Mouse (Mus musculus) T-cell, adult 2 months (primary cell): ENCODE measurements around the gene Cela3b.
"Not testable (repeated sequence)": the region's sequence is repeated elsewhere in the genome, so short reads cannot be mapped to it uniquely, and the experiment has no call there.

ENCODE experiments used
- DNase-seq: peaks from one replicate; pipeline ENCODE4 v3.0.0; 2022; ENCODE audit warnings: low spot score

Gene Cela3b

GRCm38 (mm10) chr4:137461981-137462690 is 31.8 kb upstream of the Cela3b start:
- no peak for DNase-seq

DNA sequence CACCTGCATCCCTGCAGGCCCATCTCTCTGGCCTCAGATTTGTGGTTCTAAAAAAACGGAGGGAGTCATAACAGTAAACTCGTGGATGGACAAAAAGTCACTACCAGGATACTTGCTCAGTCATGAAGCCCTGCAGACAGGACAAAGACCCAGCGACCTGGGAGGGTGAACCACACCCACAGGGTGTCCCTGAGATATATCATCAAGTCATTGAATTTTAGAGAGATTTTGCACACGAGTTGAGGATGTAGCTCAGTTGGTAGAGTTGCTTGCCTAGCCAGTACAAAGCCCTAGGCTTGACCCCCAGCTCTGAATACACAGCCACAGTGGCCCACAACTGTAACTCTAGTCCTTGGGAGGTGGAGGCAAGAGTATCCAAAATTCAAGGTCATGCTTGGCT is 30.9 kb upstream of the Cela3b start:
- DNase-seq, result no peak

DNA sequence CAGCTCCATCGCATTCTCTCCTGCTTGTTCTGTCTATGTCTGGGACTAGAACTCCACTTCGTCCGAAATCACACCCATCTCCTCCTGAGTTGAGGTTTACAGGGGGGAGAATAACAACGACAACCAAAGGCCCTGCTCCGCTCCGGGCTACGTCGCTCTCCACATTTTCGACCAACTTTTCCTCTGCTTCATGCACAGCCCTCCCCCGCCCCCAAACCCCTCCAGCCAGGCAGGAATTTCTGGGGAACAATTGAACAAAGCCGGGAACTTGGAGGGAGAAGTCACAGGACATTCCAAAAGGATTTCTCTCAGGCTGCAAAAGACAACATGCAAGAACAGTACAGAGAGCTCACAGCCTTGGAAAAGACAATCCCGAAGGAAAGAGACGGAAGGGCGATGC is 30.3 kb upstream of the Cela3b start:
- DNase-seq, result no peak

GRCm38 (mm10) chr4:137458861-137459260 is 28.5 kb upstream of the Cela3b start:
- no peak for DNase-seq

DNA sequence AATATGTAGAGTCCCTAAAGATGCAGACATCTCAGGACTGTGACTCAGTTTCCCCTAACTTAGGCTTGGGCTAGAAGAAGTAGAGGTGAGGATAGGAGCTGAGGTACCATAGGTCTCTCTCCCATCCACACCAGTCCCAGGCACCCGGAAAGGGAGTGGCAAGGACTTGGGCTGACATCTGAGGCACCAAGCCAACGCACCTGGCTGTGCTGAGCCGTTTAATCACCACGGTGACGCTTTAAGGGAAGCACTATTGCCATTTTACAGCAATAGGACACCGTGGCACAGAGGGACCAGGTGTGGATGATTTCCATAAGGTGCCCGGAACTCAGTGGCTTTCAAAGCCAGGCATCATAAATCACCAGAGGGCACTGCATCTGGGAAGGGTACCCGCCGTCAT is 28.0 kb upstream of the Cela3b start:
- no peak for DNase-seq

- DNase-seq, result no peak
These were observed 27.0 kb upstream of the Cela3b start for GRCm38 (mm10) chr4:137457292-137457691.

DNA sequence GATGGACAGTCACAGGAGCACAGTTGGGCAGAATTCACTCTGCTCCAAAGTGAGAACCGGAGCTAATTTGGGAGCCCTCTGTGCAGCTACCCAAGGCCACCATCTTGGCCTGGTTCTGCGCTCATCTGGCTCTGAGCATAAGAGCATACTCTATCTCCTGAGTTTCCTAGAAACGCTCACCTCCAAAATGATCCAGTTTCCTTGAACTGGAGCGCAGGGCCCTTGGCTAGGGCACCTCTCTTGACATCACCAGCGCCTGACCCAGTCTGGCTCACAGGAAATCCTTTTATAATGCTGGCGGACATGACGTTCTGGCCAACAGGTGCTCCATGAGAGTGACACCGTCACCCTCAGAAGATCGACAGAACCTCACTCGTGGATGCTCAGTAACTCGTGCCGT is 26.2 kb upstream of the Cela3b start:
- no peak for DNase-seq

DNA sequence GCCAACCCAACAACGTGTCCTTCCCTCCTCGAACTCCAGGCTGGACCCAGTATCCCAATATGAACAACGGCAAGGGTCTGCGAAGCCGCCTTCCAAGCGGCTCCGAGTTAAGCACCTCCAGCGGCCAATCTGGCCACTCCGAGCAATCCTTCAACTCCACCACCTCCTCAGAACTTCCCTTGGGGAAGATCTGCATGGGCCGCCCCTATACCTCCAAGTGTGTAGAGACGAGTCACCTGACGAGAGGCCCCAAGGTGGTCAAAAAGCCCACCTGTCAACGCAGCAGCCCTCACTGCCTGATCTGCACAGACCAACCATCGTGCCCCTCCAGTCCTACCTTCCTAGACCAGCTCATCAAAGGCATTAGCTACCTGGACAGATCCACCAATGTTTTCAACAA is 24.2 kb upstream of the Cela3b start:
- DNase-seq, result no peak

- no peak for DNase-seq
These were observed 23.0 kb upstream of the Cela3b start, which contains the start of gene 1700013G24Rik for GRCm38 (mm10) chr4:137453234-137453767. 1700013G24Rik (plus strand) TSS chr4:137453284.

- DNase-seq, result no peak
These were observed 21.9 kb upstream of the Cela3b start for GRCm38 (mm10) chr4:137452190-137452589.

DNA sequence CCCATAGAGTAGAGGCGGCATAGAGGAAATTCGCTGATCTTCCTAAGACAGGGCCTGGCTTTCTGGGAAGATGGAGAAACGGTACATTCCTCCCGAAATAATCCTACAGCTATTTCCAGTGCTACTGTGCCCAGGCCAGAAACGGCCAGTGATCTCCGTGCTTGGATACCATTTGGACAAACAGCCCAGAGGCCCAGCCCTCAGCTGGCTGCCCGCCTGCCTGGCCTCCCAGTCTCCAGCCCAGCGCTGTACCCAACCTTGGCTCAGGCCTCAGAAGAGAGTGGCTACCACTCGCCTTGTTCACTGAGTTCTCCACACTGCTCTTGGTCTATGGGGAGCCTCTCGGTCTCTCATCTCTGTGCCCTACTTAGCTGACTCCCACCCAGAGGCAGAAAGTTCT is 19.4 kb upstream of the Cela3b start:
- no peak for DNase-seq

- DNase-seq, result no peak
These were observed 18.8 kb upstream of the Cela3b start for GRCm38 (mm10) chr4:137449132-137449531.

- no peak for DNase-seq
These were observed 18.3 kb upstream of the Cela3b start for GRCm38 (mm10) chr4:137448641-137449040.

DNA sequence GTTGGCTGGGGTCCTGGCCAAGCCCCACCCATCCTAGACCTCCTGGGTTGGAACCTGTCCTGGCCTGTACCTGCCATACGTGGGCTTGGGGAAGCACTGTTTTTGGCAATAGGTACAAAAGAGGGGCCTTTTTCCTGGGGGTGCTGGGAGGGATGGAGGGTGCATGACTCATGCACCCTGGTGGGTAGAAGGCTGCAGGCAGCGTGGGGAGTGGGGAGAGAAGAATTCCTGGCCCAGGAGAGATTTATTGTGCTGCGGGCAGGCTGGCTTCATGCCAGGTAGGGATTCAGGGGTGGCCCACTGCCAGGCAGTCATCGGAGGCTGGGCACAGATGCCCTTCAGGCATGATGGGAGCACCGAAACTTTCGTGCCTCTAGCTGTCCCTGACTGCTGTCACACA is 17.9 kb upstream of the Cela3b start:
- no peak for DNase-seq

GRCm38 (mm10) chr4:137447363-137448196 is 17.2 kb upstream of the Cela3b start:
- DNase-seq, result no peak

GRCm38 (mm10) chr4:137445881-137446280 is 15.5 kb upstream of the Cela3b start:
- DNase-seq, result no peak

- DNase-seq, result no peak
These were observed 13.3 kb upstream of the Cela3b start for GRCm38 (mm10) chr4:137443625-137444024.

- DNase-seq, result no peak
These were observed 11.0 kb upstream of the Cela3b start for GRCm38 (mm10) chr4:137441332-137441731.

- no peak for DNase-seq
These were observed 8.5 kb upstream of the Cela3b start for GRCm38 (mm10) chr4:137438842-137439241.

DNA sequence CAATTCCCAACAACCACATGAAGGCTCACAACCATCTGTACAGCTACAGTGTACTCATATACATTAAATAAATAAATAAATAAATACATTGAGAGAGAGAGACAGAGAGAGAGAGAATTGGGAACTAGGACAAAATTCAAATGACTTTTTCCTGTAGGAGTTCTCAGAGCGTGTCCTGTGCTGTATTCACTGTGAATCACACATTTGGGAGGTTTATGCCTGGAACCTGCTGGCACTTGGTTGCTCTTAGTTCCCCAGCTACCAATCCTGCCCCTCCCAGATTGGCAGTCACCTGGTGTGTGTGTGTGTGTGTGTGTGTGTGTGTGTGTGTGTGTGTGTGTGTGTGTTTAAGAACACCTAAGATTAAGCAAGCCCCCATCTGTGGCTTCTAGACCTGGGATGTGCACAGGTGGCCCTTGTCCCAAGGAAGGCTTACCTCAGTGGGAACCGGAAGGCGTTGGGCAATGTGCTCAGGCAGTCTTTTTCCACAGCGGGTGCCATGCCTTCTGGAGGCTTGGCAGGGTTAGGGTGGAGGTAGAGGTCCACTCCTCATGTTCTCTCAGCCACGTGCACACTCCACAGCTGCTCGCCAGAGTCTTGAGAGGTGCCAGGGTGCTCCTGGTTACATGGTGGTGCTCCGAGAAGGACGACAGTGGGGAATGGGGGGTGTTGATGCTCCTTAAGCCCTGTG is 6.8 kb upstream of the Cela3b start:
- no peak for DNase-seq

DNA sequence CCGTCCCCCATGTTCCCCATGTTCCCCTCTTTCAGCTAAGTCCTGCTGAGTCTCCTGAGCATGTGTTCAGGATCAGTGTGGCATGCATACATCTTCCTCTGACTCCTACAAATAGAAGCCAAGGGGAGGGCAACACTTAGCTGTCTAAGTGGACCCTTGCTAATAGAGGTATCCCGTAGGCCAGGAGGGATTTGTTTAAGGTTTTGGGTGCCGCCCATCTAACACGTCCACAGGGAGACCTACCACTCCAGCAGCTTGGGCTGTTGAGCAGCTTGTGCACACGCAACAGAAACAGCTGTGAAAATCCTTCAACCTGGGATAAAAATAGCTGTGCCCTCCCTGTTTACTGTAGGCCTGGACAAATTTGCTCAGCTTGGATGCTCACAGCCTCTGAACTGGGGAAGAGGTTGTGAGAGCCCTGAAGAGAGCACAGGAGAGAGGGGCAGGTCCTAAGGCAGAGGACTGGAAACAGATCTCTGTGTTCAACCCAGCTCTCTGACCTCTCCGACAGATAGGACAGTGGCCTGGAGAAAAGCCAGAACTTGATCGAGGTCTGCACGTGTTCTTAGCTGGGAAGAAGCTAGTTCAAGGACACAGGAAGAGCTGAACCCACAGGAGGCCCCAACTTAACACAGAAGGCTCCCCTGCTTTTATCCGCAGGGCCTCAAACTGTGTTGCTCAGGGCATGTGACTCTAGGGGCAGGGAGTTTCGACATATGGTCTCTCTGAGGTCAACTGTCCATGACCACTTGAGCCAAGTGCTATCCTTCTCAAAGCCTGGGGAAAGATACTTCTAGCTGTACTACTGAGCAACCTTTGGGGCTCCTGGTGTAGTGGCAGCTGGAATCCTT is 2.6 kb upstream of the Cela3b start:
- not testable (repeated sequence) for DNase-seq
